Mouse (Mus musculus): ENCODE data around the gene Plpp7.

DNA sequence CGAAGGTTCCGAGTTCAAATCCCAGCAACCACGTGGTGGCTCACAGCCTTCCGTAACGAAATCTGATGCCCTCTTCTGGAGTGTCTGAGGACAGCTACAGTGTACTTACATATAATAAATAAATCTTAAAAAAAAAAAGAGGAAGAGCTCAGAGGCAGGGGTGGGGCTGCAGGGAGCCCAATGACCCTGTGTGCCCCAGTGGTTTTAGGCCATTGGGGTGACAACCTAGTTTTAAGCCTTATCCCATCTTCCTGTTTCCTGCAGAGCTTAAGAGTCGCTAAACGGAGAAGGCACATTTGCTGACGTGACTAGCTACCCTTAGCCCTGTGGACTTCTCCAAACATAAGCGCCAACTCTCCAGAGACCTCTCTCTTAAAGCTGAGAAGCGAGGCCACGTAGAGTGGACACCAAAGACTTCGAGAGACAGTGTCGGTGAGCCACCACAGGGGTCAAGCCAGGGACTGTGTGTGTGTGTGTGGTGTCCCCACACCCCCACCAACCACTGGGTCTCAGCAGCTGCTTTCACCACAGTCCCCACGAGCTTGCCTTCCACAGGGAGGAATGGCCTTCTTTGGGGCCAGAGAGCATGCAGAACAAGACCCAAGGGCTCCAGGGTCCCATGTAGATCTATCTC is 13.9 kb upstream of the Plpp7 start:
- TF ChIP-seq CTCF (IDR thresholded peaks at IDR 0.05; ENCODE audit: low read depth) (peak; percentile 23; the same call in 1 of the 2 replicates), EP300 (IDR thresholded peaks at IDR 0.05; ENCODE audit: low read depth) (0 out of 2 replicates have a peak, but pooled peaks have one; percentile 18)

Data from liver, embryonic 14.5 days (tissue).